ENCODE assay signal across 8 mouse cellular contexts in the genomic region with DNA sequence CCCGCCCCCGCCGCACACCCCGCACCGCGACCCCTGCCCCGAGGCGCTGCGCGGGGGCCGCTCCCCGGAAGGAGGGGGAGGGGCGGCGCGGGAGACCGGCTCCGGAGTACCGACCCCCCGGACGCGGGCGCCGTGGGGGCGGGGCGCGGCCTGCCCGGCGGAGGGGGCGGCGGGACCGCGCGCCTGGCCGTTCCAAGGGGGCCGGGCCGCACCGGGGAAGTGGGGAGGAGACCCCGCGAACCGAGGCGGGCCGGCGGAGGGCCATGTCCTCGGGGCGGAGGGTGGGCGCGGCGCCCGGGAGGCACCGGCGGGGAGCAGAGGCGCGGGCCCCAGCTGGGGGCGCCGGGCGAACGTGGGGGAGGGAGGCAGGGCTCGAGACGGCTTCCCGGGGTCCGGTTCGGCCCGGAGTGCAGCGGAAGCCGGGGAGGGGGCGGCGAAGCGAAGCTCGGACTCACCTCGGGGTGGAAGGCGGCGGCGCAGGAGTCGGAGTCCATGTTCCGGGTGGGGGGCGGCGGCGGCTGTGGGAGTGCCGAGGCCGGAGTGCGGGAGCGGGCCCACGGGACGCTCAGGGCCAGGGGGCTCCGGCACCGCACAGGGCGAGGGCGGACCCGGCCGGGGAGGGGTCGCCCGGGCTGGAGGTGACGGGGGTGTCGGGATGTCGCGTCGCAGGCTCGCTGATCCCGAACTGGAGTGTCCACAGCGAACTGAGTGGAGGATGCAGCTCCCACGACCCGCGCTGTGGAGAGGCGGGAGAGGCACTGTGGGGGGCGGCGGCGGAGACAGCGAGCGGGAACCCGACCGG. TPM values are rescaled to one million over a fixed set of nuclear protein-coding genes. Genes with fewer than 3 reads are reported as not detected.
DNase-seq lines count a peak whose midpoint lies in the region; ATAC-seq and TF ChIP-seq lines count a peak whose summit lies in the region.

No protein-coding gene starts in this region.

- H3K4me3 ChIP-seq in heart, embryonic 13.5 days: peak overlapping the region; percentile 96
- H3K4me3 ChIP-seq in ES-Bruce4 (ENCODE audit: low read depth, low read length): peak overlapping the region; percentile 96
- H3K4me3 ChIP-seq in embryonic facial prominence, embryonic 15.5 days (replicated peaks): peak overlapping the region; percentile 93
- peak overlapping the region; percentile 98 for H3K4me3 ChIP-seq in intestine, embryonic 16.5 days (ENCODE audit: low read length)
- peak overlapping the region; percentile 83 for H3K4me3 ChIP-seq in midbrain, embryonic 14.5 days (replicated peaks; ENCODE audit: low read depth, low read length)

- ATAC-seq in heart, embryonic 13.5 days (ENCODE audit: extremely low read depth, insufficient number of reproducible peaks, low FRiP score, low TSS enrichment): peak; percentile 7; the same call in 1 of the 2 replicates
- ATAC-seq in embryonic facial prominence, embryonic 15.5 days (ENCODE audit: insufficient number of reproducible peaks, low FRiP score, low TSS enrichment, low read depth): peak; percentile 27
- peak; percentile 34 for ATAC-seq in intestine, embryonic 16.5 days
- ATAC-seq in midbrain, embryonic 14.5 days (ENCODE audit: low FRiP score, low TSS enrichment): peak; percentile 57
- ATAC-seq in monocyte, adult 5-6 weeks (replicated peaks; ENCODE audit: insufficient number of reproducible peaks, low FRiP score, low TSS enrichment, poor library complexity, severe bottlenecking): no peak

- no peak for TF ChIP-seq EP300 in ES-Bruce4 (IDR thresholded peaks at IDR 0.05; ENCODE audit: insufficient read depth, low read depth, low read length)

- no peaks in the 10 kb centered on the region for H3K9me3 ChIP-seq in heart, embryonic 13.5 days
- no peaks in the 10 kb centered on the region for H3K9me3 ChIP-seq in ES-Bruce4 (replicated peaks; ENCODE audit: control insufficient read depth, insufficient read depth, low read length, poor library complexity, severe bottlenecking)
- H3K9me3 ChIP-seq in embryonic facial prominence, embryonic 15.5 days (replicated peaks): no peaks in the 10 kb centered on the region
- no peaks in the 10 kb centered on the region for H3K9me3 ChIP-seq in intestine, embryonic 16.5 days (ENCODE audit: control insufficient read depth, low read length)
- no peaks in the 10 kb centered on the region for H3K9me3 ChIP-seq in midbrain, embryonic 14.5 days (ENCODE audit: control insufficient read depth, low read length)

- H3K27ac ChIP-seq in heart, embryonic 13.5 days (replicated peaks): peak overlapping the region; percentile 87
- H3K27ac ChIP-seq in ES-Bruce4 (ENCODE audit: insufficient read depth, low read length): no peak overlapping the region
- peak overlapping the region; percentile 90 for H3K27ac ChIP-seq in embryonic facial prominence, embryonic 15.5 days (replicated peaks)
- peak overlapping the region; percentile 82 for H3K27ac ChIP-seq in intestine, embryonic 16.5 days (ENCODE audit: low read length)
- peak overlapping the region; percentile 63 for H3K27ac ChIP-seq in midbrain, embryonic 14.5 days (replicated peaks; ENCODE audit: low read depth, low read length)

- WGBS in heart, embryonic 13.5 days: under 1% methylated on average over 74 of the region's 111 CpGs
- WGBS in embryonic facial prominence, embryonic 15.5 days: under 1% methylated on average over 85 of the region's 111 CpGs
- WGBS in intestine, embryonic 16.5 days: under 1% methylated on average over 100 of the region's 111 CpGs
- WGBS in midbrain, embryonic 14.5 days: 0% methylated on average over 87 of the region's 111 CpGs

- H3K4me1 ChIP-seq in heart, embryonic 13.5 days: peaks cover 36% of the 10 kb centered on the region
- H3K4me1 ChIP-seq in ES-Bruce4 (ENCODE audit: control insufficient read depth, insufficient read depth, low read length): peaks cover under 1% of the 10 kb centered on the region
- H3K4me1 ChIP-seq in embryonic facial prominence, embryonic 15.5 days: peaks cover 27% of the 10 kb centered on the region
- peaks cover 21% of the 10 kb centered on the region for H3K4me1 ChIP-seq in intestine, embryonic 16.5 days (ENCODE audit: control insufficient read depth, insufficient read depth, low read length)
- H3K4me1 ChIP-seq in midbrain, embryonic 14.5 days (ENCODE audit: control insufficient read depth, insufficient read depth, low read length): peaks cover 9% of the 10 kb centered on the region

- no peak for DNase-seq in heart, postnatal 36 days
- DNase-seq in midbrain, embryonic 14.5 days: peak; percentile 54
- no peak for DNase-seq in frontal cortex, postnatal 36 days (ENCODE audit: low spot score in 2 of 2)

- intact Hi-C loops in heart, postnatal 36 days (cut with DNase I): loop anchor here (1.0 kb wide), 1 partner anchor 13 kb away; a partner anchor contains a TSS

- no peak for TF ChIP-seq CTCF in ES-Bruce4 (IDR thresholded peaks at IDR 0.05; ENCODE audit: low read depth, low read length)

- peak; percentile 25 for TF ChIP-seq POLR2A in ES-Bruce4 (IDR thresholded peaks at IDR 0.05; ENCODE audit: insufficient read depth, low read length)

- no peaks in the 10 kb centered on the region for H3K27me3 ChIP-seq in heart, embryonic 13.5 days (replicated peaks)
- H3K27me3 ChIP-seq in ES-Bruce4 (ENCODE audit: control insufficient read depth, insufficient read depth, low read length, poor library complexity, severe bottlenecking): no peaks in the 10 kb centered on the region; the same call in 1 of the 2 replicates
- H3K27me3 ChIP-seq in embryonic facial prominence, embryonic 15.5 days: no peaks in the 10 kb centered on the region
- no peaks in the 10 kb centered on the region for H3K27me3 ChIP-seq in intestine, embryonic 16.5 days (replicated peaks; ENCODE audit: control insufficient read depth, insufficient read depth, low read length)
- H3K27me3 ChIP-seq in midbrain, embryonic 14.5 days (ENCODE audit: control insufficient read depth, insufficient read depth, low read length): no peaks in the 10 kb centered on the region

- peak overlapping the region; percentile 99 for H3K9ac ChIP-seq in heart, embryonic 13.5 days
- H3K9ac ChIP-seq in ES-Bruce4 (ENCODE audit: low read depth, poor library complexity, severe bottlenecking): peak overlapping the region; percentile 96
- peak overlapping the region; percentile 93 for H3K9ac ChIP-seq in embryonic facial prominence, embryonic 15.5 days
- peak overlapping the region; percentile 91 for H3K9ac ChIP-seq in intestine, embryonic 16.5 days (ENCODE audit: low read depth, low read length)
- H3K9ac ChIP-seq in midbrain, embryonic 14.5 days (replicated peaks; ENCODE audit: low read length): peak overlapping the region; percentile 84

- H3K4me2 ChIP-seq in heart, embryonic 13.5 days: peak overlapping the region; percentile 94
- peak overlapping the region; percentile 52 for H3K4me2 ChIP-seq in embryonic facial prominence, embryonic 15.5 days (replicated peaks)
- H3K4me2 ChIP-seq in intestine, embryonic 16.5 days (ENCODE audit: low read depth, low read length): peak overlapping the region; percentile 88
- peak overlapping the region; percentile 91 for H3K4me2 ChIP-seq in midbrain, embryonic 14.5 days (ENCODE audit: low read length)

- peaks cover 33% of the 10 kb centered on the region for H3K36me3 ChIP-seq in heart, embryonic 13.5 days
- H3K36me3 ChIP-seq in ES-Bruce4 (ENCODE audit: control insufficient read depth, insufficient read depth, low read length, poor library complexity, severe bottlenecking): peaks cover 22% of the 10 kb centered on the region
- peaks cover 28% of the 10 kb centered on the region for H3K36me3 ChIP-seq in embryonic facial prominence, embryonic 15.5 days
- peaks cover 14% of the 10 kb centered on the region for H3K36me3 ChIP-seq in intestine, embryonic 16.5 days (ENCODE audit: control insufficient read depth, insufficient read depth, low read length)
- H3K36me3 ChIP-seq in midbrain, embryonic 14.5 days (ENCODE audit: control insufficient read depth, insufficient read depth, low read length): peaks cover 28% of the 10 kb centered on the region

RNA-seq across cellular contexts. Expression of a gene that starts 0.5 kb away (rescaled TPM):
- 17.8 and 18.3 TPM in 2 replicates for polyA plus RNA-seq in heart, embryonic 13.5 days (2015; fragmentation: Nextera tagmentation; extraction: Ambion mirVana)
- 1 to 10 TPM; 6.4 to 7.0 TPM for total RNA-seq in heart, postnatal 36 days (2021)
- polyA plus RNA-seq in ES-Bruce4 (2011; ENCODE audit: insufficient read depth, insufficient read length, low read depth, missing spikeins): 49.7 and 52.1 TPM in 2 replicates
- polyA plus RNA-seq in embryonic facial prominence, embryonic 15.5 days (2015; fragmentation: Nextera tagmentation; extraction: Ambion mirVana): 34.6 and 35.1 TPM in 2 replicates
- 15.5 and 16.7 TPM in 2 replicates for polyA plus RNA-seq in intestine, embryonic 16.5 days (2015; fragmentation: Nextera tagmentation; extraction: Ambion mirVana)
- polyA plus RNA-seq in midbrain, embryonic 14.5 days (2014; fragmentation: Nextera tagmentation; extraction: Ambion mirVana): 16.9 and 19.0 TPM in 2 replicates
- total RNA-seq in monocyte, adult 5-6 weeks (2017): 6.7 to 8.8 TPM (median 7.8 TPM) in 3 replicates

RNA-seq across cellular contexts. Expression of a gene that starts 6.8 kb away (rescaled TPM):
- polyA plus RNA-seq in heart, embryonic 13.5 days (2015; fragmentation: Nextera tagmentation; extraction: Ambion mirVana): 26.1 and 28.0 TPM in 2 replicates
- total RNA-seq in heart, postnatal 36 days (2021): 10 to 100 TPM; 12.8 to 12.9 TPM
- 20.0 and 20.7 TPM in 2 replicates for polyA plus RNA-seq in ES-Bruce4 (2011; ENCODE audit: insufficient read depth, insufficient read length, low read depth, missing spikeins)
- polyA plus RNA-seq in embryonic facial prominence, embryonic 15.5 days (2015; fragmentation: Nextera tagmentation; extraction: Ambion mirVana): 53.8 and 60.4 TPM in 2 replicates
- 27.0 and 29.0 TPM in 2 replicates for polyA plus RNA-seq in intestine, embryonic 16.5 days (2015; fragmentation: Nextera tagmentation; extraction: Ambion mirVana)
- 23.1 and 31.2 TPM in 2 replicates for polyA plus RNA-seq in midbrain, embryonic 14.5 days (2014; fragmentation: Nextera tagmentation; extraction: Ambion mirVana)
- total RNA-seq in monocyte, adult 5-6 weeks (2017): 7.5 to 11.4 TPM (median 10.5 TPM) in 3 replicates

RNA-seq across cellular contexts. Expression of a gene that starts 13.0 kb away (rescaled TPM):
- polyA plus RNA-seq in heart, embryonic 13.5 days (2015; fragmentation: Nextera tagmentation; extraction: Ambion mirVana): 23.2 and 25.9 TPM in 2 replicates
- 10 to 100 TPM; 86.2 to 91.5 TPM for total RNA-seq in heart, postnatal 36 days (2021)
- polyA plus RNA-seq in ES-Bruce4 (2011; ENCODE audit: insufficient read depth, insufficient read length, low read depth, missing spikeins): 24.0 and 24.4 TPM in 2 replicates
- 18.8 TPM in 2 replicates for polyA plus RNA-seq in embryonic facial prominence, embryonic 15.5 days (2015; fragmentation: Nextera tagmentation; extraction: Ambion mirVana)
- 7.4 and 8.3 TPM in 2 replicates for polyA plus RNA-seq in intestine, embryonic 16.5 days (2015; fragmentation: Nextera tagmentation; extraction: Ambion mirVana)
- polyA plus RNA-seq in midbrain, embryonic 14.5 days (2014; fragmentation: Nextera tagmentation; extraction: Ambion mirVana): 1.5 and 1.6 TPM in 2 replicates
- total RNA-seq in monocyte, adult 5-6 weeks (2017): 7.1 to 11.1 TPM (median 9.6 TPM) in 3 replicates

RNA-seq across cellular contexts. Expression of a gene that starts 31.9 kb away (rescaled TPM):
- 10.0 and 11.6 TPM in 2 replicates for polyA plus RNA-seq in heart, embryonic 13.5 days (2015; fragmentation: Nextera tagmentation; extraction: Ambion mirVana)
- 1 to 10 TPM; 3.5 to 4.4 TPM for total RNA-seq in heart, postnatal 36 days (2021)
- polyA plus RNA-seq in ES-Bruce4 (2011; ENCODE audit: insufficient read depth, insufficient read length, low read depth, missing spikeins): 13.4 and 13.5 TPM in 2 replicates
- 20.6 TPM in 2 replicates for polyA plus RNA-seq in embryonic facial prominence, embryonic 15.5 days (2015; fragmentation: Nextera tagmentation; extraction: Ambion mirVana)
- 13.5 and 16.6 TPM in 2 replicates for polyA plus RNA-seq in intestine, embryonic 16.5 days (2015; fragmentation: Nextera tagmentation; extraction: Ambion mirVana)
- polyA plus RNA-seq in midbrain, embryonic 14.5 days (2014; fragmentation: Nextera tagmentation; extraction: Ambion mirVana): 19.7 and 21.8 TPM in 2 replicates
- 4.1 to 10.8 TPM (median 9.1 TPM) in 3 replicates for total RNA-seq in monocyte, adult 5-6 weeks (2017)

RNA-seq across cellular contexts. Expression of a gene that starts 42.8 kb away (rescaled TPM):
- 0.11 TPM in 1 of 2 replicates, not detected in the other for polyA plus RNA-seq in heart, embryonic 13.5 days (2015; fragmentation: Nextera tagmentation; extraction: Ambion mirVana)
- not detected for total RNA-seq in heart, postnatal 36 days (2021)
- polyA plus RNA-seq in ES-Bruce4 (2011; ENCODE audit: insufficient read depth, insufficient read length, low read depth, missing spikeins): 0.38 and 0.55 TPM in 2 replicates
- 1.2 TPM in 2 replicates for polyA plus RNA-seq in embryonic facial prominence, embryonic 15.5 days (2015; fragmentation: Nextera tagmentation; extraction: Ambion mirVana)
- 0.20 and 0.21 TPM in 2 replicates for polyA plus RNA-seq in intestine, embryonic 16.5 days (2015; fragmentation: Nextera tagmentation; extraction: Ambion mirVana)
- 1.2 and 1.3 TPM in 2 replicates for polyA plus RNA-seq in midbrain, embryonic 14.5 days (2014; fragmentation: Nextera tagmentation; extraction: Ambion mirVana)
- total RNA-seq in monocyte, adult 5-6 weeks (2017): not detected in 3 replicates
